Mouse (Mus musculus): ENCODE measurements around the gene Txnrd3.

- TF ChIP-seq POLR2A (IDR thresholded peaks at IDR 0.05; ENCODE audit: low read depth, low read length): no peak
- no peak for TF ChIP-seq CTCF (conservative IDR thresholded peaks at IDR 0.05 in 1 of 2, IDR thresholded peaks at IDR 0.05 in 1 of 2; ENCODE audit: low read depth in 2 of 2, low read length in 2 of 2)
- no peak for TF ChIP-seq ZC3H11A (IDR thresholded peaks at IDR 0.05; ENCODE audit: low read depth, low read length)
- TF ChIP-seq MAX (IDR thresholded peaks at IDR 0.05; ENCODE audit: low read length): no peak
- TF ChIP-seq HCFC1 (IDR thresholded peaks at IDR 0.05; ENCODE audit: low read depth, low read length): no peak
- no peak for TF ChIP-seq EP300 (IDR thresholded peaks at IDR 0.05; ENCODE audit: low read length)
- no peak for TF ChIP-seq SMC3 (IDR thresholded peaks at IDR 0.05; ENCODE audit: low read depth, low read length)
- TF ChIP-seq POLR2AphosphoS2 (IDR thresholded peaks at IDR 0.05; ENCODE audit: low read depth, low read length): no peak
- TF ChIP-seq MEF2A (IDR thresholded peaks at IDR 0.05; ENCODE audit: borderline replicate concordance, low read depth, low read length): no peak
- TF ChIP-seq CHD2 (IDR thresholded peaks at IDR 0.05; ENCODE audit: low read length): no peak
- TF ChIP-seq SIN3A (IDR thresholded peaks at IDR 0.05; ENCODE audit: low read length): no peak
- no peak for TF ChIP-seq MAZ (IDR thresholded peaks at IDR 0.05; ENCODE audit: low read depth, low read length)
- TF ChIP-seq PAX5 (IDR thresholded peaks at IDR 0.05; ENCODE audit: low read length): no peak
Observed at GRCm38 (mm10) chr6:89671431-89671830, 27.6 kb downstream of the Txnrd3 start.

Measured in CH12.LX (cell line).